Mouse (Mus musculus) ES-Bruce4 (cell line): Measurements from ENCODE around the gene Cacna2d3.

Experiments
- CTCF ChIP-seq: IDR thresholded peaks from one replicate; pipeline ENCODE4 v1.8.1; 2011; ENCODE audit warnings: low read depth, low read length
- EP300 ChIP-seq: IDR thresholded peaks from 2 replicates; pipeline ENCODE4 v1.6.1; 2011; ENCODE audit warnings: low read depth, low read length; ENCODE audit not compliant: insufficient read depth
- POLR2A ChIP-seq: IDR thresholded peaks from one replicate; pipeline ENCODE4 v1.8.1; 2011; ENCODE audit warnings: low read length; ENCODE audit not compliant: insufficient read depth

DNA sequence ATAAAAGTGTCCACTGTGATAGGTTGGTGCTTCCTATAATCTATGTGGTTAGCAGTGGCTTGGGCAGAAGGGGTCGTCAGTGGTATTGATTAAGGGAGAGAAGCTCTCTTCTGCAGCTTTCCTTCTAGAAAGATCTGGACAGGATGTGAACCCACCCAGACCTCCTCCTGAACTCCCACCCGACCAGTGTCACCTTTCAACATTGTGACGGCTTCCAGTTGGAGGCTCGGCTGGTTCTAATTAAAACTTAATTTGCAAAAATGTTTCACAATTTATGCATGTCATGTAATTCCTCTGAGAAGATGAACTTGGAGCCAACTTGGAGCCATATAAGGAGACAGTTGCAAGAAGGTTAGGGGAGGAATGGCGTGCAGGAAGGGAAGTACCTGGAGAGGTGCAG, 586.8 kb downstream of the Cacna2d3 start:
- TF ChIP-seq CTCF (no peak), EP300 (no peak), POLR2A (no peak)
